Mouse (Mus musculus) midbrain, embryonic 13.5 days (tissue): Measurements from ENCODE around the gene Baiap2l1. TPM values are rescaled to one million over a fixed set of nuclear protein-coding genes. Genes with fewer than 3 reads are reported as not detected.
A peak's percentile ranks its signal among the peaks of the same experiment; 100 is the strongest.

Experiments
- ATAC-seq: fragments of 200-750 bp; cut with Nextera tagmentation; 2 replicates; pipeline ENCODE4 v1.8.0; 2017; ENCODE audit warnings: mild to moderate bottlenecking, moderate TSS enrichment, moderate library complexity
- H3K27ac ChIP-seq: fragments of 300-500 bp; sonication (generic); 2 replicates; pipeline ENCODE4 v1.5.1; 2015; ENCODE audit warnings: inconsistent platforms, mild to moderate bottlenecking, moderate library complexity
- H3K27me3 ChIP-seq: fragments of 300-500 bp; sonication (generic); 2 replicates; pipeline ENCODE4 v1.6.1; 2015; ENCODE audit warnings: mild to moderate bottlenecking, inconsistent platforms
- H3K36me3 ChIP-seq: fragments of 300-500 bp; sonication (generic); 2 replicates; pipeline ENCODE4 v1.6.1; 2015; ENCODE audit warnings: mild to moderate bottlenecking, inconsistent platforms
- H3K4me1 ChIP-seq: fragments of 300-500 bp; sonication (generic); replicated peaks from 2 replicates; pipeline ENCODE4 v1.6.1; 2015; ENCODE audit warnings: inconsistent platforms
- H3K4me2 ChIP-seq: fragments of 300-500 bp; sonication (generic); replicated peaks from 2 replicates; pipeline ENCODE4 v1.6.1; 2015; ENCODE audit warnings: moderate library complexity, mild to moderate bottlenecking, inconsistent platforms
- H3K4me3 ChIP-seq: fragments of 300-500 bp; sonication (generic); replicated peaks from 2 replicates; pipeline ENCODE4 v1.5.1; 2015; ENCODE audit warnings: mild to moderate bottlenecking, inconsistent platforms
- H3K9ac ChIP-seq: fragments of 300-500 bp; sonication (generic); replicated peaks from 2 replicates; pipeline ENCODE4 v1.6.1; 2015; ENCODE audit warnings: mild to moderate bottlenecking, inconsistent platforms
- H3K9me3 ChIP-seq: fragments of 300-500 bp; sonication (generic); 2 replicates; pipeline ENCODE4 v1.6.1; 2016; ENCODE audit warnings: mild to moderate bottlenecking, inconsistent platforms
- WGBS: fragments of 180-500 bp; shearing (Covaris S2); methylation state at CpG from one replicate; pipeline ENCODE4 v1.1.7; 2015; 5-methylcytosine and 5-hydroxymethylcytosine counted together
- polyA plus RNA-seq: library from polyadenylated mRNA; unstranded; fragments of >200 nt; fragmentation: Nextera tagmentation; extraction: Ambion mirVana; gene quantifications from 2 replicates; pipeline ENCODE4 v1.2.1, GENCODE M21; 2015

Gene Baiap2l1
- 1.5 and 1.7 TPM in 2 replicates for polyA plus RNA-seq

- H3K9ac ChIP-seq = peak within 1 kb of the TSS; percentile 44
- WGBS = under 1% methylated on average over 59 of the region's 60 CpGs
These were observed at the start of gene Baiap2l1 for GRCm38 (mm10) chr5:144357881-144358591. Gene Baiap2l1, minus strand, starts transcription at chr5:144358112.

GRCm38 (mm10) chr5:144406256-144406655 is 48.3 kb upstream of the Baiap2l1 start:
- ATAC-seq = no peak
- Histone ChIP-seq H3K36me3 (no peaks in the 10 kb centered on the region), H3K9me3 (no peaks in the 10 kb centered on the region), H3K4me2 (no peak overlapping the region), H3K4me3 (no peak overlapping the region), H3K27me3 (no peaks in the 10 kb centered on the region), H3K4me1 (no peaks in the 10 kb centered on the region), H3K9ac (no peak overlapping the region), H3K27ac (no peak overlapping the region)
- whole genome bisulfite sequencing = 91% methylated on average over 11 of the region's 11 CpGs

More at GRCm38 (mm10) chr5:144357881-144358591, at the start of gene Baiap2l1:
- Histone ChIP-seq H3K4me2 (peak within 1 kb of the TSS; percentile 96), H3K27ac (no peak within 1 kb of the TSS), H3K36me3 (no peaks in the 10 kb centered on the region), H3K27me3 (peaks cover 47% of the 10 kb centered on the region), H3K9me3 (no peaks in the 10 kb centered on the region), H3K4me3 (peak within 1 kb of the TSS; percentile 55), H3K4me1 (peaks cover 18% of the 10 kb centered on the region)
- ATAC-seq = peak; percentile 88

GRCm38 (mm10) chr5:144400821-144401220 is 42.9 kb upstream of the Baiap2l1 start:
- H3K4me2 ChIP-seq = no peak overlapping the region
- H3K27ac ChIP-seq = no peak overlapping the region
- 0 out of 2 replicates have a peak, but pooled peaks cover under 1% of the 10 kb centered on the region for H3K9me3 ChIP-seq
- no peak for ATAC-seq
- no peak overlapping the region for H3K4me3 ChIP-seq
- no peaks in the 10 kb centered on the region; the same call in 1 of the 2 replicates for H3K4me1 ChIP-seq
- no peaks in the 10 kb centered on the region for H3K36me3 ChIP-seq
- no peaks in the 10 kb centered on the region for H3K27me3 ChIP-seq
- 39% methylated on average over 5 of the region's 5 CpGs for WGBS
- no peak overlapping the region for H3K9ac ChIP-seq

DNA sequence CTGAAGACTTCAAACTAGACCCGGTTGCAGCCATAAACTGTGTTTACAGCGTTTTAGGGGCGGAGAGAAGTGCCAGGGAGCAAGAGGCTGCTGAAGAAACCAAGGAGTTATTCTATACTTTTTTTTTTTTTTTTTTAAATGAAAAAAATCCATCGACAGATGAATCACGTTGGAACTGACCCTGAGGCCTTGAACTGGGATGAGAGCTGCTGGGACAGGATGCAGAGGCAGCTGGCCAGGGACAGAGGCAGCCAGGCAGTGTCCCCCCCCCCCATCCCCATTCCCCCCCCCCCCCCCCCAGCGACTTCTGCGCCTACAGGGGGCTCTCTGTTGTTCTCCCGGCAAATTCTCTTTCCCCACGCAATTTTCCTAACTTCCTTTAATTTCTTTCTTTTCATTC is 39.7 kb upstream of the Baiap2l1 start:
- Histone ChIP-seq H3K27ac (no peak overlapping the region), H3K4me3 (no peak overlapping the region), H3K36me3 (no peaks in the 10 kb centered on the region), H3K9ac (no peak overlapping the region), H3K27me3 (no peaks in the 10 kb centered on the region), H3K4me1 (no peaks in the 10 kb centered on the region; the same call in 1 of the 2 replicates), H3K4me2 (no peak overlapping the region), H3K9me3 (0 out of 2 replicates have a peak, but pooled peaks cover 5% of the 10 kb centered on the region)
- 39% methylated on average over 5 of the region's 9 CpGs for WGBS
- ATAC-seq = no peak

- 98% methylated on average over 2 of the region's 2 CpGs for WGBS
- no peak overlapping the region for H3K27ac ChIP-seq
- no peaks in the 10 kb centered on the region for H3K4me1 ChIP-seq
- no peak overlapping the region for H3K9ac ChIP-seq
- 0 out of 2 replicates have a peak, but pooled peaks cover 5% of the 10 kb centered on the region for H3K9me3 ChIP-seq
- no peaks in the 10 kb centered on the region for H3K27me3 ChIP-seq
- H3K36me3 ChIP-seq = no peaks in the 10 kb centered on the region
- H3K4me2 ChIP-seq = no peak overlapping the region
- no peak for ATAC-seq
- H3K4me3 ChIP-seq = no peak overlapping the region
These were observed 36.2 kb upstream of the Baiap2l1 start for GRCm38 (mm10) chr5:144394142-144394541.

DNA sequence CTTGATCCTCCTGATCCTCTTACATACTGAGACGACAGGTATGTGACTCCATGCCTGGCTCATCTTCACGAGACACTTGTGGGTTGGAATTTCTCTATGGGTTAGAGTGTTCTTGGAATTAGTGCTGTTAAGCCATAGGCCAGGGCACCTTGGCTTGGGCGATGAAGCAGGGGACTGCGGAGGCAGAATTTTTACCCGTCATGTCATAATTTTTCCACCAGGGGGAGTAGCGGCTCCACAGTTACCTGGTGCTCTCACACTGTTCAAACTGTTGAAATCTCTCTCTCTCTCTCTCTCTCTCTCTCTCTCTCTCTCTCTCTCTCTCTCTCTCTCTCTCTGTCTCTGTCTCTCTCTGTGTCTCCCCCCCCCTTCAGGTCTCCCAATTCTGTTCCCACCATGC is 29.9 kb upstream of the Baiap2l1 start:
- Histone ChIP-seq H3K27me3 (no peaks in the 10 kb centered on the region), H3K4me2 (no peak overlapping the region), H3K4me3 (no peak overlapping the region), H3K36me3 (no peaks in the 10 kb centered on the region), H3K9me3 (no peaks in the 10 kb centered on the region), H3K4me1 (no peaks in the 10 kb centered on the region), H3K9ac (no peak overlapping the region), H3K27ac (no peak overlapping the region)
- 11% methylated on average over 6 of the region's 6 CpGs for WGBS
- 0 out of 2 replicates have a peak, but pooled peaks have one; percentile 37 for ATAC-seq

- 71% methylated on average over 3 of the region's 3 CpGs for WGBS
- Histone ChIP-seq H3K4me1 (no peaks in the 10 kb centered on the region), H3K4me2 (no peak overlapping the region), H3K27ac (no peak overlapping the region), H3K4me3 (no peak overlapping the region), H3K27me3 (no peaks in the 10 kb centered on the region), H3K36me3 (no peaks in the 10 kb centered on the region), H3K9ac (no peak overlapping the region), H3K9me3 (no peaks in the 10 kb centered on the region)
- no peak for ATAC-seq
These were observed 26.0 kb upstream of the Baiap2l1 start for GRCm38 (mm10) chr5:144383936-144384335.

DNA sequence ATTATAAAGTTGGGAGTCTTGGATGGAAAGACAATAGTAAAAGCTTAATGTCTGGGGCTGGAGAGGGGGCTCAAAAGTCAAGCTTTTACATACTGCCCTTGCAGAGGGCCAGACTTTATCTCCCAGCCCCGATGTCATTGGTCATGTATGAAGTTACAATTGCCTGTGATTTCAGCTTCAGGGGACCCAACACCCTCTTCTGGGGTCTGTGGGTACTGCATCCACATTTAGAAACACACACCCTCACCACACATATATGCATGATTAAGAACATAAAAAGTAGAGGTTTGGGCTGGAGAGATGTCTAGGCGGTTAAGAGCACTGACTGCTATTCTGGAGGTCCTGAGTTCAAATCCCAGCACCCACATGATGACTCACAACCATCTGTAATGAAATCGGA is 23.9 kb upstream of the Baiap2l1 start:
- no peak overlapping the region for H3K4me3 ChIP-seq
- H3K27me3 ChIP-seq = no peaks in the 10 kb centered on the region
- H3K4me2 ChIP-seq = no peak overlapping the region
- H3K9me3 ChIP-seq = no peaks in the 10 kb centered on the region
- no peak for ATAC-seq
- no peak overlapping the region for H3K9ac ChIP-seq
- H3K4me1 ChIP-seq = no peaks in the 10 kb centered on the region
- H3K36me3 ChIP-seq = no peaks in the 10 kb centered on the region
- H3K27ac ChIP-seq = no peak overlapping the region
- WGBS = 80% methylated on average over 3 of the region's 3 CpGs

GRCm38 (mm10) chr5:144380689-144381088 is 22.8 kb upstream of the Baiap2l1 start:
- no peaks in the 10 kb centered on the region for H3K36me3 ChIP-seq
- no peak overlapping the region for H3K4me2 ChIP-seq
- WGBS = 93% methylated on average over 7 of the region's 7 CpGs
- no peak overlapping the region for H3K9ac ChIP-seq
- H3K4me1 ChIP-seq = no peaks in the 10 kb centered on the region
- no peak overlapping the region for H3K4me3 ChIP-seq
- H3K9me3 ChIP-seq = no peaks in the 10 kb centered on the region
- ATAC-seq = no peak
- H3K27me3 ChIP-seq = no peaks in the 10 kb centered on the region
- H3K27ac ChIP-seq = no peak overlapping the region

GRCm38 (mm10) chr5:144379431-144379830 is 21.5 kb upstream of the Baiap2l1 start:
- Histone ChIP-seq H3K9me3 (no peaks in the 10 kb centered on the region), H3K36me3 (no peaks in the 10 kb centered on the region), H3K4me1 (no peaks in the 10 kb centered on the region), H3K9ac (no peak overlapping the region), H3K4me2 (no peak overlapping the region), H3K27me3 (no peaks in the 10 kb centered on the region), H3K27ac (no peak overlapping the region), H3K4me3 (no peak overlapping the region)
- 94% methylated on average over 4 of the region's 4 CpGs for WGBS
- no peak for ATAC-seq

- Histone ChIP-seq H3K9me3 (no peaks in the 10 kb centered on the region), H3K27me3 (no peaks in the 10 kb centered on the region), H3K4me1 (no peaks in the 10 kb centered on the region), H3K9ac (no peak overlapping the region), H3K4me2 (no peak overlapping the region), H3K36me3 (no peaks in the 10 kb centered on the region), H3K27ac (no peak overlapping the region), H3K4me3 (no peak overlapping the region)
- ATAC-seq = no peak
- WGBS = 96% methylated on average over 2 of the region's 2 CpGs
These were observed 15.0 kb upstream of the Baiap2l1 start for GRCm38 (mm10) chr5:144372885-144373284.

GRCm38 (mm10) chr5:144372177-144372576 is 14.3 kb upstream of the Baiap2l1 start:
- WGBS = 66% methylated on average over 2 of the region's 2 CpGs
- Histone ChIP-seq H3K4me3 (no peak overlapping the region), H3K27me3 (no peaks in the 10 kb centered on the region), H3K4me2 (no peak overlapping the region), H3K9ac (no peak overlapping the region), H3K36me3 (no peaks in the 10 kb centered on the region), H3K27ac (no peak overlapping the region), H3K4me1 (no peaks in the 10 kb centered on the region), H3K9me3 (no peaks in the 10 kb centered on the region)
- ATAC-seq = no peak

- H3K4me3 ChIP-seq = no peak overlapping the region
- no peak overlapping the region for H3K4me2 ChIP-seq
- WGBS = 9% methylated on average over 6 of the region's 6 CpGs
- no peaks in the 10 kb centered on the region for H3K4me1 ChIP-seq
- H3K27me3 ChIP-seq = no peaks in the 10 kb centered on the region
- H3K27ac ChIP-seq = no peak overlapping the region
- no peak for ATAC-seq
- H3K36me3 ChIP-seq = no peaks in the 10 kb centered on the region
- H3K9me3 ChIP-seq = no peaks in the 10 kb centered on the region
- no peak overlapping the region for H3K9ac ChIP-seq
These were observed 13.1 kb upstream of the Baiap2l1 start for GRCm38 (mm10) chr5:144370986-144371385.
